ENCODE assay signal across 15 mouse cellular contexts in the genomic region with DNA sequence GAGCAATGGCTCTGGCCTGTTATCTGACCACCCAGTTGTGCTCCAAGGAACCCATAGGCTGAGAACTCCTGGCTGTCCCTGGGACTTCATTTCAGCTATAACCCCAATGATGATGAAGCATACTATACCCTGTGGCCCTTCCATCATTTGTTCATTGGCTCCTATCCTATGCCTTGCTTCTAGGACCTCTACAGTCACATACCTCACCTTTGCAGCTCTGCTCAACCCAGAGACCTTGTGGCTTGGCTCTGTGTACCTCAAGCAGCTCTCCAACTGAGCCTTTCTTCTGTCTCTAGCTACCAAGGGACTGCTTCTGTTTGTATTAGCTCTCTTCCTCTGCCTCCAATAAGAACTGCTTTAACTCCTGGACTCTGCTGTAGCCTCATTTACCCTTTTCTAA.
"Had no signal": no experiment of that assay in that cellular context is flagged by ENCODE, and none has a peak within 500 bp of the region (broad histone marks: within the 10 kb centered on the region; RNA-seq: fewer than 3 reads in every experiment).

No protein-coding gene starts in this region.

- H3K9me3 ChIP-seq: neural tube, embryonic 15.5 days; stomach, embryonic 15.5 days had no signal

- H3K36me3 ChIP-seq: stomach, embryonic 15.5 days had no signal

- H3K4me2 ChIP-seq: neural tube, embryonic 15.5 days; stomach, embryonic 15.5 days had no signal

- H3K27me3 ChIP-seq: neural tube, embryonic 15.5 days; stomach, embryonic 15.5 days had no signal

- H3K4me3 ChIP-seq: neural tube, embryonic 15.5 days; stomach, embryonic 15.5 days had no signal

- DNase-seq: retina, postnatal 1 day; right cerebral cortex, adult 18-20 months; right cerebral cortex, postnatal 14 days; right cerebral cortex, postnatal 25 days; right cerebral cortex, postnatal 4 days; spleen, adult 18-20 months; thymus, adult 18-20 months; thymus, adult 2 months; thymus, postnatal 14 days; thymus, postnatal 25 days; thymus, postnatal 36 days; thymus, postnatal 4 days had no signal

- H3K4me1 ChIP-seq: neural tube, embryonic 15.5 days; stomach, embryonic 15.5 days had no signal

- H3K9ac ChIP-seq: neural tube, embryonic 15.5 days; stomach, embryonic 15.5 days had no signal

- H3K27ac ChIP-seq: neural tube, embryonic 15.5 days; stomach, embryonic 15.5 days; stomach, postnatal 0 days had no signal
